Mouse (Mus musculus) splenic B cell, adult 2 months (primary cell): Measurements from ENCODE around the gene Bbs10.
A peak's percentile ranks its signal among the peaks of the same experiment; 100 is the strongest.

Experiments used
- DNase-seq: peaks from one replicate; pipeline ENCODE4 v3.0.0-alpha.2; 2011; ENCODE audit warnings: low read depth, low spot score
- H3K27me3 ChIP-seq: 2 replicates; pipeline ENCODE4 v1.6.1; 2012; ENCODE audit warnings: mild to moderate bottlenecking, low read length, moderate library complexity, mixed read lengths; ENCODE audit not compliant: control insufficient read depth, poor library complexity, insufficient read depth, severe bottlenecking
- H3K36me3 ChIP-seq: 2 replicates; pipeline ENCODE4 v1.6.1; 2012; ENCODE audit warnings: mild to moderate bottlenecking, low read length, moderate library complexity, mixed read lengths; ENCODE audit not compliant: control insufficient read depth, poor library complexity, insufficient read depth, severe bottlenecking

Gene Bbs10

GRCm38 (mm10) chr10:111308850-111309501 is 10.5 kb downstream of the Bbs10 start:
- Histone ChIP-seq H3K27me3 (no peaks in the 10 kb centered on the region), H3K36me3 (no peaks in the 10 kb centered on the region)
- no peak for DNase-seq

GRCm38 (mm10) chr10:111313282-111313681 is 14.8 kb downstream of the Bbs10 start:
- Histone ChIP-seq H3K36me3 (no peaks in the 10 kb centered on the region), H3K27me3 (no peaks in the 10 kb centered on the region)
- no peak for DNase-seq

- no peak for DNase-seq
Measured at GRCm38 (mm10) chr10:111314636-111315395, 16.3 kb downstream of the Bbs10 start.

GRCm38 (mm10) chr10:111315940-111316339 is 17.5 kb downstream of the Bbs10 start:
- DNase-seq: no peak

More at GRCm38 (mm10) chr10:111314636-111315395, 16.3 kb downstream of the Bbs10 start:
- H3K36me3 ChIP-seq: no peaks in the 10 kb centered on the region
- no peaks in the 10 kb centered on the region for H3K27me3 ChIP-seq

GRCm38 (mm10) chr10:111318021-111318420 is 19.5 kb downstream of the Bbs10 start:
- DNase-seq: no peak
- Histone ChIP-seq H3K36me3 (no peaks in the 10 kb centered on the region), H3K27me3 (no peaks in the 10 kb centered on the region)

More at GRCm38 (mm10) chr10:111315940-111316339, 17.5 kb downstream of the Bbs10 start:
- no peaks in the 10 kb centered on the region for H3K36me3 ChIP-seq
- H3K27me3 ChIP-seq: no peaks in the 10 kb centered on the region

- H3K36me3 ChIP-seq: no peaks in the 10 kb centered on the region
- no peaks in the 10 kb centered on the region for H3K27me3 ChIP-seq
- no peak for DNase-seq
Measured at GRCm38 (mm10) chr10:111318805-111319500, 20.5 kb downstream of the Bbs10 start.

GRCm38 (mm10) chr10:111320579-111320978 is 22.1 kb downstream of the Bbs10 start:
- peak; percentile 45 for DNase-seq
- H3K36me3 ChIP-seq: no peaks in the 10 kb centered on the region
- no peaks in the 10 kb centered on the region for H3K27me3 ChIP-seq

- DNase-seq: no peak
- Histone ChIP-seq H3K36me3 (no peaks in the 10 kb centered on the region), H3K27me3 (no peaks in the 10 kb centered on the region)
Measured at GRCm38 (mm10) chr10:111327957-111328356, 29.5 kb downstream of the Bbs10 start.

- Histone ChIP-seq H3K27me3 (no peaks in the 10 kb centered on the region), H3K36me3 (no peaks in the 10 kb centered on the region)
- no peak for DNase-seq
Measured at GRCm38 (mm10) chr10:111329326-111329725, 30.8 kb downstream of the Bbs10 start.

- DNase-seq: no peak
- Histone ChIP-seq H3K36me3 (no peaks in the 10 kb centered on the region), H3K27me3 (0 out of 2 replicates have a peak, but pooled peaks cover 1% of the 10 kb centered on the region)
Measured at GRCm38 (mm10) chr10:111334902-111335301, 36.4 kb downstream of the Bbs10 start.

- DNase-seq: no peak
- H3K36me3 ChIP-seq: no peaks in the 10 kb centered on the region
- 0 out of 2 replicates have a peak, but pooled peaks cover 1% of the 10 kb centered on the region for H3K27me3 ChIP-seq
Measured at GRCm38 (mm10) chr10:111335517-111336352, 37.3 kb downstream of the Bbs10 start.

GRCm38 (mm10) chr10:111336353-111336713 is 37.9 kb downstream of the Bbs10 start:
- H3K27me3 ChIP-seq: 0 out of 2 replicates have a peak, but pooled peaks cover 1% of the 10 kb centered on the region
- DNase-seq: no peak
- H3K36me3 ChIP-seq: no peaks in the 10 kb centered on the region

GRCm38 (mm10) chr10:111339296-111339695 is 40.8 kb downstream of the Bbs10 start:
- Histone ChIP-seq H3K27me3 (0 out of 2 replicates have a peak, but pooled peaks cover 1% of the 10 kb centered on the region), H3K36me3 (no peaks in the 10 kb centered on the region)
- no peak for DNase-seq

- H3K36me3 ChIP-seq: no peaks in the 10 kb centered on the region
- DNase-seq: no peak
- H3K27me3 ChIP-seq: no peaks in the 10 kb centered on the region
Measured at GRCm38 (mm10) chr10:111341761-111342160, 43.3 kb downstream of the Bbs10 start.
